Mouse (Mus musculus) liver, postnatal 0 days (tissue): ENCODE results near the gene Hspa1a.

Experiments
- CTCF ChIP-seq: sonication (generic); IDR thresholded peaks from 2 replicates; pipeline ENCODE4 v1.5.1; 2016; ENCODE audit warnings: antibody characterized with exemption, low read depth
- EP300 ChIP-seq: IDR thresholded peaks from 2 replicates; pipeline ENCODE4 v1.6.1; 2016; ENCODE audit warnings: antibody characterized with exemption, low read depth, mild to moderate bottlenecking

- TF ChIP-seq CTCF, result no peak
- TF ChIP-seq EP300, result no peak
Observed at GRCm38 (mm10) chr17:35011440-35011839, 39.5 kb upstream of the Hspa1a start.
